Mouse (Mus musculus): ENCODE measurements around the gene Higd1a. TPM values are rescaled to one million over a fixed set of nuclear protein-coding genes. Genes with fewer than 3 reads are reported as not detected.
A peak's percentile ranks its signal among the peaks of the same experiment; 100 is the strongest.

Gene Higd1a
- total and polyA plus RNA-seq, 2 experiments from 2014 or later: 85.4 to 332 TPM

GRCm38 (mm10) chr9:121904319-121904718, 46.2 kb upstream of the Higd1a start:
- 85% methylated on average over 4 of the region's 4 CpGs for WGBS
- Histone ChIP-seq H3K9me3 (replicated peaks; ENCODE audit: control insufficient read depth, low read length) (no peaks in the 10 kb centered on the region), H3K4me1 (ENCODE audit: control insufficient read depth, insufficient read depth) (no peaks in the 10 kb centered on the region), H3K4me3 (ENCODE audit: low read depth, low read length) (no peak overlapping the region), H3K36me3 (replicated peaks; ENCODE audit: control insufficient read depth, insufficient read depth, low read length) (no peaks in the 10 kb centered on the region), H3K4me2 (ENCODE audit: low read depth, low read length) (no peak overlapping the region), H3K27me3 (ENCODE audit: control insufficient read depth, insufficient read depth, low read length) (no peaks in the 10 kb centered on the region), H3K27ac (ENCODE audit: low read depth) (no peak overlapping the region), H3K9ac (replicated peaks; ENCODE audit: low read depth, low read length) (no peak overlapping the region)
- TF ChIP-seq EP300 (IDR thresholded peaks at IDR 0.05; ENCODE audit: low read depth) (no peak), CTCF (IDR thresholded peaks at IDR 0.05; ENCODE audit: low read depth) (no peak)
- no peak for DNase-seq (ENCODE audit: low spot score)
- no peak for ATAC-seq (ENCODE audit: insufficient read depth, low read depth)

GRCm38 (mm10) chr9:121903476-121904305, 45.5 kb upstream of the Higd1a start:
- WGBS: 64% methylated on average over 8 of the region's 8 CpGs
- TF ChIP-seq EP300 (IDR thresholded peaks at IDR 0.05; ENCODE audit: low read depth) (no peak), CTCF (IDR thresholded peaks at IDR 0.05; ENCODE audit: low read depth) (no peak)
- H3K9ac ChIP-seq (replicated peaks; ENCODE audit: low read depth, low read length): no peak overlapping the region
- ATAC-seq (ENCODE audit: insufficient read depth, low read depth): no peak
- no peak overlapping the region for H3K4me2 ChIP-seq (ENCODE audit: low read depth, low read length)
- H3K36me3 ChIP-seq (replicated peaks; ENCODE audit: control insufficient read depth, insufficient read depth, low read length): no peaks in the 10 kb centered on the region
- no peaks in the 10 kb centered on the region for H3K27me3 ChIP-seq (ENCODE audit: control insufficient read depth, insufficient read depth, low read length)
- no peak for DNase-seq (ENCODE audit: low spot score)
- no peaks in the 10 kb centered on the region for H3K9me3 ChIP-seq (replicated peaks; ENCODE audit: control insufficient read depth, low read length)
- no peak overlapping the region for H3K4me3 ChIP-seq (ENCODE audit: low read depth, low read length)
- H3K27ac ChIP-seq (ENCODE audit: low read depth): no peak overlapping the region
- H3K4me1 ChIP-seq (ENCODE audit: control insufficient read depth, insufficient read depth): no peaks in the 10 kb centered on the region

- TF ChIP-seq EP300 (IDR thresholded peaks at IDR 0.05; ENCODE audit: low read depth) (no peak), CTCF (IDR thresholded peaks at IDR 0.05; ENCODE audit: low read depth) (no peak)
- no peaks in the 10 kb centered on the region for H3K4me1 ChIP-seq (ENCODE audit: control insufficient read depth, insufficient read depth)
- H3K9me3 ChIP-seq (replicated peaks; ENCODE audit: control insufficient read depth, low read length): no peaks in the 10 kb centered on the region
- no peak overlapping the region for H3K4me3 ChIP-seq (ENCODE audit: low read depth, low read length)
- no peak overlapping the region for H3K27ac ChIP-seq (ENCODE audit: low read depth)
- no peak for ATAC-seq (ENCODE audit: insufficient read depth, low read depth)
- 67% methylated on average over 5 of the region's 5 CpGs for WGBS
- no peaks in the 10 kb centered on the region for H3K27me3 ChIP-seq (ENCODE audit: control insufficient read depth, insufficient read depth, low read length)
- H3K4me2 ChIP-seq (ENCODE audit: low read depth, low read length): no peak overlapping the region
- DNase-seq (ENCODE audit: low spot score): no peak
- H3K9ac ChIP-seq (replicated peaks; ENCODE audit: low read depth, low read length): no peak overlapping the region
- no peaks in the 10 kb centered on the region for H3K36me3 ChIP-seq (replicated peaks; ENCODE audit: control insufficient read depth, insufficient read depth, low read length)
Observed at GRCm38 (mm10) chr9:121901710-121902700, 43.8 kb upstream of the Higd1a start.

DNA sequence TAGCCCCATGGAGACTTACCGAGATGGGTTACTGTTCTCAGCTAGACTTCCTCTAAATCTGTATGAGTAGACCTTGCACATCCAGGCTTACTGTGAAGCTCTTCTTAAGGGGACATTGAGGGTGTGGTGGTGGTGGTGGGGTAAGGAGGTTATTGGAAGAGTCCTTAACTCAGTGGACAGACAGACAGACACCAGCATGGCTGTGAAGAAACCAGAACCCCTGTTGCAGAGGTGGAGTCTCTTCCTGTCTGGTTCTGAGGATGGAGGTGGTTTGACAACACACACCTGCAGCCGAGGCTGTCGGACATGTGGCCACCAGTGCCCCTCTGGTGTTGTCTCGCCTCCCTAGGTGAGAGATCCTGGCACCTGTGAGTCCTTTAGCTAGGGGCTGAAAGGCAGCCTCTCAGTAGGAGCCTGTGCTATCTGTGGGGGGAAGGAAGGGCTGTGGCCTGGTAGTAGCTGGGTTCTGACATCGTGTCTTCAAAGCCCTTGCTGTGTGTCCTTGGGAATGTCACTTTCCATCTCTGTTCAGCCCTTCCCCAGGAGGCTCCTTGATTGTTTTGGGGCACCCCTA, 42.2 kb upstream of the Higd1a start:
- no peaks in the 10 kb centered on the region for H3K4me1 ChIP-seq (ENCODE audit: control insufficient read depth, insufficient read depth)
- no peaks in the 10 kb centered on the region for H3K9me3 ChIP-seq (replicated peaks; ENCODE audit: control insufficient read depth, low read length)
- TF ChIP-seq EP300 (IDR thresholded peaks at IDR 0.05; ENCODE audit: low read depth): no peak
- no peak for TF ChIP-seq CTCF (IDR thresholded peaks at IDR 0.05; ENCODE audit: low read depth)
- H3K4me3 ChIP-seq (ENCODE audit: low read depth, low read length): no peak overlapping the region
- no peak for DNase-seq (ENCODE audit: low spot score)
- H3K27me3 ChIP-seq (ENCODE audit: control insufficient read depth, insufficient read depth, low read length): no peaks in the 10 kb centered on the region
- H3K4me2 ChIP-seq (ENCODE audit: low read depth, low read length): no peak overlapping the region
- H3K9ac ChIP-seq (replicated peaks; ENCODE audit: low read depth, low read length): no peak overlapping the region
- H3K27ac ChIP-seq (ENCODE audit: low read depth): no peak overlapping the region
- 79% methylated on average over 5 of the region's 5 CpGs for WGBS
- H3K36me3 ChIP-seq (replicated peaks; ENCODE audit: control insufficient read depth, insufficient read depth, low read length): no peaks in the 10 kb centered on the region
- ATAC-seq (ENCODE audit: insufficient read depth, low read depth): no peak

DNA sequence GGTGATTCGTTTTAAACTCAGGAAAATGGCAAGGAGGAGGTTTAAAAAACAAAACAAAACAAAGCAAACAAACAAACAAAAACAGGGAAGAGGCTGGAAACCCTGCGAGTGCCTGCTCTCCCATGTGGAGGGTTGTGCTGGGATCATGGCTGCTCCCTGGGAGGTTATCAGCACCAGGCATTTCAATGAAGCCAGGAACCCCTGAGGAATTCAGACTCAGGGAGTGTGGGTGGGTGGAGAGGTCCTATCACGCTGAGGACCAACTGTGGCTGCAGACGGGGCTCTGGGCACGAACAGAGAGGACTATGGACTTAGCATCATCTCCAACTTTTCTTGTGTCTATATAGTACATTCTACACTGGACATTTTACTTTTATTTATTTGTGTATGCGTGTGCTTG, 41.1 kb upstream of the Higd1a start:
- DNase-seq (ENCODE audit: low spot score) (no peak), ATAC-seq (ENCODE audit: insufficient read depth, low read depth) (no peak)
- Histone ChIP-seq H3K36me3 (replicated peaks; ENCODE audit: control insufficient read depth, insufficient read depth, low read length) (no peaks in the 10 kb centered on the region), H3K4me3 (ENCODE audit: low read depth, low read length) (no peak overlapping the region), H3K27ac (ENCODE audit: low read depth) (no peak overlapping the region), H3K27me3 (ENCODE audit: control insufficient read depth, insufficient read depth, low read length) (no peaks in the 10 kb centered on the region), H3K4me1 (ENCODE audit: control insufficient read depth, insufficient read depth) (peaks cover 5% of the 10 kb centered on the region; the same call in 1 of the 2 replicates), H3K9ac (replicated peaks; ENCODE audit: low read depth, low read length) (no peak overlapping the region), H3K9me3 (replicated peaks; ENCODE audit: control insufficient read depth, low read length) (no peaks in the 10 kb centered on the region), H3K4me2 (ENCODE audit: low read depth, low read length) (peak overlapping the region; percentile 20; the same call in 1 of the 2 replicates)
- TF ChIP-seq CTCF (IDR thresholded peaks at IDR 0.05; ENCODE audit: low read depth) (no peak), EP300 (IDR thresholded peaks at IDR 0.05; ENCODE audit: low read depth) (no peak)
- 46% methylated on average over 6 of the region's 6 CpGs for WGBS

Data from heart, postnatal 0 days (tissue).